23 mouse cellular contexts compared by ENCODE assay signal in genomic region chr19:20496476-20496875, GRCm38 (mm10). TPM values are rescaled to one million over a fixed set of nuclear protein-coding genes. Genes with fewer than 3 reads are reported as not detected.
A peak's percentile ranks its signal among the peaks of the same experiment; 100 is the strongest.
DNase-seq lines count a peak whose midpoint lies in the region; ATAC-seq and TF ChIP-seq lines count a peak whose summit lies in the region.
"Had no signal": no experiment of that assay in that cellular context is flagged by ENCODE, and none has a peak within 500 bp of the region (broad histone marks: within the 10 kb centered on the region; RNA-seq: fewer than 3 reads in every experiment).

No protein-coding gene starts in this region.

- no peak for ATAC-seq in heart, embryonic 12.5 days (ENCODE audit: insufficient number of reproducible peaks, low FRiP score)
- ATAC-seq: activated CD4-positive, CD25-positive, alpha-beta regulatory T cell, adult 4 months; forebrain, embryonic 14.5 days; forebrain, embryonic 16.5 days had no signal

- H3K4me3 ChIP-seq in gastrocnemius, adult 2 months = no peak overlapping the region
- no peak overlapping the region for H3K4me3 ChIP-seq in embryonic fibroblast, embryonic 13.5 days (ENCODE audit: insufficient read depth, low read length)
- no peak overlapping the region for H3K4me3 ChIP-seq in heart, embryonic 12.5 days
- H3K4me3 ChIP-seq: embryonic facial prominence, embryonic 10.5 days; embryonic facial prominence, embryonic 12.5 days; erythroblast, embryonic 14.5 days; forebrain, embryonic 10.5 days; forebrain, embryonic 12.5 days had no signal

- no peaks in the 10 kb centered on the region for H3K36me3 ChIP-seq in heart, embryonic 12.5 days
- H3K36me3 ChIP-seq: embryonic facial prominence, embryonic 10.5 days; embryonic facial prominence, embryonic 12.5 days; forebrain, embryonic 10.5 days; forebrain, embryonic 12.5 days had no signal

- TF ChIP-seq POLR2A in embryonic fibroblast, embryonic 13.5 days (IDR thresholded peaks at IDR 0.05; ENCODE audit: low read depth, low read length) = no peak

- intact Hi-C loops in gastrocnemius, adult 2 months (cut with DNase I) = no loop called here

- no peak overlapping the region for H3K9ac ChIP-seq in heart, embryonic 12.5 days
- H3K9ac ChIP-seq: embryonic facial prominence, embryonic 12.5 days; forebrain, embryonic 12.5 days had no signal

- TF ChIP-seq CTCF in gastrocnemius, adult 2 months (IDR thresholded peaks at IDR 0.05) = no peak
- TF ChIP-seq CTCF in embryonic fibroblast, embryonic 13.5 days (IDR thresholded peaks at IDR 0.05; ENCODE audit: borderline replicate concordance, insufficient read depth, low read length) = no peak

- H3K9me3 ChIP-seq in heart, embryonic 12.5 days (replicated peaks) = no peaks in the 10 kb centered on the region
- H3K9me3 ChIP-seq: embryonic facial prominence, embryonic 10.5 days; embryonic facial prominence, embryonic 12.5 days; forebrain, embryonic 10.5 days; forebrain, embryonic 12.5 days had no signal

- no peaks in the 10 kb centered on the region for H3K27me3 ChIP-seq in heart, embryonic 12.5 days (replicated peaks)
- H3K27me3 ChIP-seq: embryonic facial prominence, embryonic 12.5 days; forebrain, embryonic 12.5 days had no signal

- DNase-seq in gastrocnemius, adult 2 months = no peak
- no peak for DNase-seq in gastrocnemius, postnatal 4 days (ENCODE audit: low spot score in 2 of 2)
- DNase-seq in 3T3-L1 (ENCODE audit: low read depth, low spot score) (peak; percentile 59), NIH3T3 (ENCODE audit: low read depth) (peak; percentile 53)
- DNase-seq in frontal cortex, postnatal 36 days (ENCODE audit: low spot score in 2 of 2) = no peak
- DNase-seq: adrenal gland, adult 8-10 months; adrenal gland, postnatal 14 days; adrenal gland, postnatal 36 days; cerebellum, adult 11-12 months; cerebellum, adult 2 months; cerebellum, adult 9-10 months; cerebellum, postnatal 10 days; cerebellum, postnatal 25 days had no signal

- H3K27ac ChIP-seq in gastrocnemius, adult 2 months = peak overlapping the region; percentile 49
- H3K27ac ChIP-seq in embryonic fibroblast, embryonic 13.5 days (ENCODE audit: insufficient read depth, low read length) = peak overlapping the region; percentile 89
- no peak overlapping the region for H3K27ac ChIP-seq in heart, embryonic 12.5 days (ENCODE audit: poor library complexity, severe bottlenecking)
- H3K27ac ChIP-seq: embryonic facial prominence, embryonic 10.5 days; embryonic facial prominence, embryonic 12.5 days; forebrain, embryonic 10.5 days; forebrain, embryonic 12.5 days had no signal

- H3K4me2 ChIP-seq in heart, embryonic 12.5 days = no peak overlapping the region
- H3K4me2 ChIP-seq: embryonic facial prominence, embryonic 12.5 days; forebrain, embryonic 12.5 days had no signal

- H3K4me1 ChIP-seq in embryonic fibroblast, embryonic 13.5 days (ENCODE audit: control insufficient read depth, insufficient read depth, low read length) = peaks cover 5% of the 10 kb centered on the region
- H3K4me1 ChIP-seq in heart, embryonic 12.5 days (replicated peaks) = 0 out of 2 replicates have a peak, but pooled peaks cover 4% of the 10 kb centered on the region
- H3K4me1 ChIP-seq: embryonic facial prominence, embryonic 10.5 days; embryonic facial prominence, embryonic 12.5 days; forebrain, embryonic 10.5 days; forebrain, embryonic 12.5 days had no signal

RNA-seq across cellular contexts. Expression of gene Aldh1a1, which starts 4.0 kb away (rescaled TPM):
- total RNA-seq in gastrocnemius, adult 2 months (2021) = 100 to 1,000 TPM in 1 of 2 experiments, 10 to 100 TPM in 1; 86.6 to 180 TPM
- total RNA-seq in gastrocnemius, postnatal 4 days (2021) = 1 to 10 TPM; 8.8 to 8.9 TPM
- polyA plus RNA-seq in embryonic fibroblast, embryonic 13.5 days (2011; ENCODE audit: insufficient read length, low read depth, missing spikeins) = 0.45 and 3.0 TPM in 2 replicates
- 2.2 and 2.3 TPM in 2 replicates for polyA plus RNA-seq in heart, embryonic 12.5 days (2016; fragmentation: Nextera tagmentation; extraction: Ambion mirVana)
- polyA plus RNA-seq: erythroblast, embryonic 14.5 days had no signal

Comparison
In these comparisons a context has a peak if more than half of its experiments do, and no peak if none do; other contexts are left out.
1. RNA of gene Aldh1a1, which starts 4.0 kb away (total RNA-seq): 86.6 to 180 TPM in gastrocnemius, adult 2 months; 8.8 to 8.9 TPM in gastrocnemius, postnatal 4 days; every median in the first group is over 4 times any median in the second.
2. DNase-seq: peak in 3T3-L1 (single experiment) and NIH3T3 (single experiment); none in gastrocnemius, adult 2 months (single experiment), gastrocnemius, postnatal 4 days (0 of 2) and frontal cortex, postnatal 36 days (0 of 2).